Mouse (Mus musculus) midbrain, embryonic 15.5 days (tissue): ENCODE data around the gene Ulk4. TPM values are rescaled to one million over a fixed set of nuclear protein-coding genes. Genes with fewer than 3 reads are reported as not detected.

Source experiments
- ATAC-seq: fragments of 200-750 bp; cut with Nextera tagmentation; replicated peaks from 2 replicates; pipeline ENCODE4 v1.8.0; 2017; ENCODE audit warnings: moderate TSS enrichment
- H3K27ac ChIP-seq: fragments of 300-500 bp; sonication (generic); 2 replicates; pipeline ENCODE4 v1.5.1; 2015; ENCODE audit warnings: mild to moderate bottlenecking, inconsistent platforms
- H3K27me3 ChIP-seq: fragments of 300-500 bp; sonication (generic); replicated peaks from 2 replicates; pipeline ENCODE4 v1.6.1; 2015; ENCODE audit warnings: inconsistent platforms
- H3K36me3 ChIP-seq: fragments of 300-500 bp; sonication (generic); replicated peaks from 2 replicates; pipeline ENCODE4 v1.6.1; 2015; ENCODE audit warnings: inconsistent platforms
- H3K4me1 ChIP-seq: fragments of 300-500 bp; sonication (generic); 2 replicates; pipeline ENCODE4 v1.6.1; 2015; ENCODE audit warnings: inconsistent platforms
- H3K4me2 ChIP-seq: fragments of 300-500 bp; sonication (generic); 2 replicates; pipeline ENCODE4 v1.6.1; 2015; ENCODE audit warnings: inconsistent platforms, mild to moderate bottlenecking, moderate library complexity
- H3K4me3 ChIP-seq: fragments of 300-500 bp; sonication (generic); 2 replicates; pipeline ENCODE4 v1.5.1; 2015; ENCODE audit warnings: mild to moderate bottlenecking, inconsistent platforms
- H3K9ac ChIP-seq: fragments of 300-500 bp; sonication (generic); 2 replicates; pipeline ENCODE4 v1.6.1; 2015; ENCODE audit warnings: mild to moderate bottlenecking, inconsistent platforms
- H3K9me3 ChIP-seq: fragments of 300-500 bp; sonication (generic); 2 replicates; pipeline ENCODE4 v1.6.1; 2016; ENCODE audit warnings: inconsistent platforms
- WGBS: fragments of 180-500 bp; shearing (Covaris S2); methylation state at CpG from one replicate; pipeline ENCODE4 v1.1.7; 2015; ENCODE audit warnings: mixed read lengths; 5-methylcytosine and 5-hydroxymethylcytosine counted together
- polyA plus RNA-seq: library from polyadenylated mRNA; unstranded; fragments of >200 nt; fragmentation: Nextera tagmentation; extraction: Ambion mirVana; gene quantifications from 2 replicates; pipeline ENCODE4 v1.2.1, GENCODE M21; 2015

Ulk4 gene
- polyA plus RNA-seq, 1 experiment from 2014 or later = 92.9 TPM

DNA sequence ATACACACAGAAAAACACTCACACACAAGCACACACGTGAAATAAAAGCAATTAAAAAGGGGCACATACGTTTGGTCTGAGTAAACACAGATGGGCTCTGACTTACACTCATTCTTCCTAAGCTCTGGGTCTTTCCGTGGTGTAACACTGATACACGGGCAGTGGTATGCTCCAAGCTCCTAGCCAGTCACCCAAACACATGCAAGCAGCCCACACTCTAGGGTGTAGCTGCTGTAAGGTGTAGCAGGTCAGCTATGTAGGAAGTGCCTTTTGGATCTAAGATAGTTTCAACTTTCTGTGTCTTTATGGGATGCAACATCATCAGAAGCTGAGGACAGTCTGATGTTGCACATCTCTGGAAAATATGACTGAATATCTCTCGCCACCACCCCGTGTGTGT is 241.7 kb downstream of the Ulk4 start:
- H3K27me3 ChIP-seq = no peaks in the 10 kb centered on the region
- H3K9ac ChIP-seq = no peak overlapping the region
- H3K4me3 ChIP-seq = no peak overlapping the region
- H3K27ac ChIP-seq = no peak overlapping the region
- ATAC-seq = no peak
- peaks cover 53% of the 10 kb centered on the region for H3K4me1 ChIP-seq
- no peaks in the 10 kb centered on the region for H3K36me3 ChIP-seq
- WGBS = 82% methylated on average over 6 of the region's 6 CpGs
- no peaks in the 10 kb centered on the region for H3K9me3 ChIP-seq
- H3K4me2 ChIP-seq = no peak overlapping the region

GRCm38 (mm10) chr9:121033596-121033995 is 243.4 kb downstream of the Ulk4 start:
- Histone ChIP-seq H3K4me2 (no peak overlapping the region), H3K9ac (no peak overlapping the region), H3K4me3 (no peak overlapping the region), H3K9me3 (no peaks in the 10 kb centered on the region), H3K27me3 (no peaks in the 10 kb centered on the region), H3K27ac (no peak overlapping the region), H3K36me3 (no peaks in the 10 kb centered on the region), H3K4me1 (peaks cover 45% of the 10 kb centered on the region)
- WGBS = 74% methylated on average over 4 of the region's 4 CpGs
- ATAC-seq = no peak

- H3K9ac ChIP-seq = no peak overlapping the region
- peaks cover 34% of the 10 kb centered on the region for H3K4me1 ChIP-seq
- H3K27me3 ChIP-seq = no peaks in the 10 kb centered on the region
- ATAC-seq = peak; percentile 57
- H3K36me3 ChIP-seq = no peaks in the 10 kb centered on the region
- 32% methylated on average over 10 of the region's 10 CpGs for WGBS
- H3K4me2 ChIP-seq = no peak overlapping the region
- no peak overlapping the region for H3K27ac ChIP-seq
- H3K9me3 ChIP-seq = no peaks in the 10 kb centered on the region
- H3K4me3 ChIP-seq = no peak overlapping the region
These were observed 244.6 kb downstream of the Ulk4 start for GRCm38 (mm10) chr9:121032322-121032964.

- Histone ChIP-seq H3K9me3 (no peaks in the 10 kb centered on the region), H3K27ac (no peak overlapping the region), H3K4me3 (no peak overlapping the region), H3K9ac (no peak overlapping the region), H3K4me1 (peaks cover 19% of the 10 kb centered on the region), H3K27me3 (no peaks in the 10 kb centered on the region), H3K4me2 (no peak overlapping the region), H3K36me3 (no peaks in the 10 kb centered on the region)
- ATAC-seq = no peak
- 47% methylated on average over 10 of the region's 10 CpGs for WGBS
These were observed 246.0 kb downstream of the Ulk4 start for GRCm38 (mm10) chr9:121030949-121031348.

DNA sequence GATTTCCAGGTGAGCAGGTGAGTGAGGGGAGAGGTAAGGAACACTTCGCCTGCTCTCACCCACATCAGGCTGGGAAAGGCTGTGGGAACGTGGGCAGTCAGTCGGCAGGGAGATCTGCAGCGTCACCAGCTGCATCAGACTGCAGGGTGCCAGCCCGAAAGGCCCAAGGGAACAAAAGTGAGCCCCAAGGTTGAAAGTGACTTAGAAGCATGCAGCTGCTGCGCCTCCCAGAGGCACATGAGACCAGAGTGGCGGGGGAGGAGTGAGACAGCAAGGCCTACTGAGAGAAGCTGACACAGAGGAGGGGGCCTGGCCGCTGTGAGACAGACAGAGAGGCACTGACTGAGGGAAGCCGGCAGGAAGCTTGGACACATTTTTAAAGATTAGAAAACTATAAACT is 247.2 kb downstream of the Ulk4 start:
- no peak overlapping the region for H3K9ac ChIP-seq
- H3K4me3 ChIP-seq = no peak overlapping the region
- no peaks in the 10 kb centered on the region for H3K36me3 ChIP-seq
- WGBS = 30% methylated on average over 9 of the region's 9 CpGs
- no peak for ATAC-seq
- no peaks in the 10 kb centered on the region for H3K27me3 ChIP-seq
- no peak overlapping the region for H3K4me2 ChIP-seq
- no peak overlapping the region for H3K27ac ChIP-seq
- no peaks in the 10 kb centered on the region for H3K9me3 ChIP-seq
- H3K4me1 ChIP-seq = peaks cover 19% of the 10 kb centered on the region

DNA sequence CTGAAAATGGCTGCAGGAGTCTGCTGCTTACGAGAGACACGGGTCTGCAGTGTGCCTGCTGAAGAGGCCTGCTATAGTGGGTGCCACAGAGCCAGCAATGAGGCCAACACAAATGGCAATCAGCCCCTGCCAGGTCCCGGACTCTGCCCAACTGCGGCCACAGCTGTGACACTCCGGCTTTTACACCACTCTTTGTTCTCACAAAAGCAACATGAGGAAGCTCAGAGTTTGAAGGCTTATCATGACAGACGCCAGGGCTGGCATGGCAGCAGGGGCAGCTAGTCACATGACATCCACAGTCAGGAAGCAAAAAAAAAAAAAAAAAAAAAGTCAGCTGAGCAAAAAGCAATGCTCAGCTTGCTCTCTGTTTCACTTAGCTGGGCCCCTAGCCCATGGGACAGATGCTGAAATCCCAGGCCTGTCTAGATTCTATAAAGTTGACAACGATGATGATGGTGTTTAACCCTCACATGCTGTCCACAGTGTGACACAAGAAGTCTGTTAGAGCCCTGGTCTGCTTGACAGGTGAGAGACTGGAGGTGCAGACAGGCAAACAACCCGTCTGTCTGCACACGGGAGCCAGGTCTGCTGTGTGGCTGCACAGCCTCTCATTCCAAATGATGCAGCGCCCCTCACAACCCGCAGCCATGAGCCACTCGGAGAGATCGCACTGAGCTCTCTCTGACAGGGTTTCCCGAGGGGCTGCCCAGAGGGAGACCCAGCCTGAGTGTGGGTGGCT is 253.3 kb downstream of the Ulk4 start:
- ATAC-seq = 0 out of 2 replicates have a peak, but pooled peaks have one; percentile 9
- Histone ChIP-seq H3K4me3 (no peak overlapping the region), H3K9me3 (no peaks in the 10 kb centered on the region), H3K36me3 (no peaks in the 10 kb centered on the region), H3K27me3 (no peaks in the 10 kb centered on the region), H3K4me1 (0 out of 2 replicates have a peak, but pooled peaks cover 9% of the 10 kb centered on the region), H3K9ac (no peak overlapping the region), H3K4me2 (no peak overlapping the region), H3K27ac (no peak overlapping the region)
- 72% methylated on average over 14 of the region's 14 CpGs for WGBS

DNA sequence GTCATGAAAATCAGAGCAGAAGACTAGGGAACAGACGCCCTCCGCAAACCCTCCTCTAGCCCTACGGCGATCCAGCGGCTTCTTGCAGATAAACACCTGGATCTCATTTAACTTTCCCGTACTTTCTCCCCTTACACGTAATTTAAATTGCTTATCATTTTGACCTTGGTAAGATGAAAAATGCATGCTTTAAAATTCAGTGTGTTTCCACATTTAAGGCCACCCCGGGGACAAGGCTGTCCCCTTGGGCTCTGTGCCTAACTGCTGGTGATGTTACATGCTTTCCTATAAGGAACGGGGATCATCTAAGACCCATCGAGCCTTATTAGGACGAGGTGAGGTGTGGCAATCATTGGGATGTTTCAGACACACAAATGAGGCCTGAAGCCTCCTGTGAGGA is 256.6 kb downstream of the Ulk4 start:
- H3K9me3 ChIP-seq = no peaks in the 10 kb centered on the region
- no peak overlapping the region for H3K4me3 ChIP-seq
- ATAC-seq = no peak; the same call in 1 of the 2 replicates
- peak overlapping the region; percentile 31; the same call in 1 of the 2 replicates for H3K27ac ChIP-seq
- H3K4me1 ChIP-seq = peaks cover 16% of the 10 kb centered on the region
- 63% methylated on average over 11 of the region's 11 CpGs for WGBS
- H3K4me2 ChIP-seq = no peak overlapping the region
- H3K36me3 ChIP-seq = no peaks in the 10 kb centered on the region
- no peaks in the 10 kb centered on the region for H3K27me3 ChIP-seq
- no peak overlapping the region for H3K9ac ChIP-seq

DNA sequence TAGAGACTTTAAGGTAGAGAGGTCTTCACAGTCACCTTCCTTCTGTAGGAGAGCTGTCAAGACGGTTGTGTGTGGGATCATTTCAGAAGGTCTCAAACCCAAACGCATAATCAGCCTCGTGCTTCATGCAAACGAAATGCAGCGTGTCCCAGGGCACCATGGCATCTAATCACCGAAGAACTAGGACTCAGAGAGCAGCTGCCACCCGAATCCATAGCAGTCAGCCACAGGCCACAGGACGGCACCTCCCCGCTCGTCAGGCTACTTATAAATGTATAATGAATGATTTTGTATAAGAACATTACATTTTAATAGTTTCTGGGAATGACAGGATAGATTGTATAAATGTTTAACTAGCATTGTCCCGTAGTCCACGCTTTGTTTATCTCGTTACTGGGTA is 257.1 kb downstream of the Ulk4 start:
- no peak overlapping the region for H3K4me2 ChIP-seq
- H3K4me3 ChIP-seq = no peak overlapping the region
- H3K9me3 ChIP-seq = no peaks in the 10 kb centered on the region
- no peak overlapping the region for H3K27ac ChIP-seq
- WGBS = 41% methylated on average over 13 of the region's 13 CpGs
- H3K36me3 ChIP-seq = no peaks in the 10 kb centered on the region
- H3K4me1 ChIP-seq = peaks cover 18% of the 10 kb centered on the region
- H3K9ac ChIP-seq = no peak overlapping the region
- no peak; the same call in 1 of the 2 replicates for ATAC-seq
- H3K27me3 ChIP-seq = no peaks in the 10 kb centered on the region

- Histone ChIP-seq H3K9me3 (no peaks in the 10 kb centered on the region), H3K4me2 (no peak overlapping the region), H3K27me3 (no peaks in the 10 kb centered on the region), H3K4me1 (peaks cover 18% of the 10 kb centered on the region), H3K36me3 (no peaks in the 10 kb centered on the region), H3K27ac (no peak overlapping the region), H3K4me3 (no peak overlapping the region), H3K9ac (no peak overlapping the region)
- 93% methylated on average over 2 of the region's 2 CpGs for WGBS
- no peak for ATAC-seq
These were observed 258.3 kb downstream of the Ulk4 start for GRCm38 (mm10) chr9:121018524-121019315.

DNA sequence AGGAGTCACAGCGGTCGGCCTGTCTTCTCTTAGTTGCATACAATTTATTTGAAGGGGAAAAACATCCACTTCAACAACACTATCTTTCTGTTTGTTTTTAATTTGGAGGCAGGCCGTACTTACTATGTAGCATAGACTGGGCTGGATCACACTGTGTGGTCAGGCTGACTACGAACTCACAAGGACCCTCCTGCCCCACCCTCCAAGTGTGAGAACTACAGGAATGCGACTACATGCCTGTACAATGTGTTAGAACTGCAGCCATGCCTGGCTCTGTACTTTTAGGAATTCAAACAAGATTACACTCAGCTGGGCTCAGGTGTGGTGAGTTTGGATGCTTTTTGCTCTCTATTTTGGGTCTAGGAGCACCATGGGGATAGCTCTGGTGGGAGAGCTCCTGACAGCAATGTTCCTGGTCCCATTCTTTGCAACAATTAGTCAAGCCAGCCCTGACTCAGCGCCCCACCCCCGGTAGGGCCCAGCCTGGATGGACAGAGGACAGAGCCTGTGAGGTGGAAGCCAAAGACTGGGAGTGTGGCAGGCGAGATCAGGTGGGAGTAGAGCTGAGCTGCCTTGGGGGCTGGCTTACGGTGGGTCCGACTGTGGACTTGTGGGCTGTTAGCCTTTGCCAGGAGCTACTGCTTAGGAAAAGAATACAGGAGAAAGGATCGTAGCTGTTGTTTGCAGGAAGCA is 261.0 kb downstream of the Ulk4 start:
- no peak overlapping the region for H3K9ac ChIP-seq
- H3K9me3 ChIP-seq = no peaks in the 10 kb centered on the region
- H3K27ac ChIP-seq = 0 out of 2 replicates have a peak overlapping the region, but pooled peaks have one; percentile 2
- H3K27me3 ChIP-seq = no peaks in the 10 kb centered on the region
- 57% methylated on average over 11 of the region's 11 CpGs for WGBS
- no peak overlapping the region for H3K4me3 ChIP-seq
- H3K4me1 ChIP-seq = peaks cover 18% of the 10 kb centered on the region
- H3K36me3 ChIP-seq = no peaks in the 10 kb centered on the region
- H3K4me2 ChIP-seq = no peak overlapping the region
- no peak for ATAC-seq

GRCm38 (mm10) chr9:121011540-121011939 is 265.5 kb downstream of the Ulk4 start:
- Histone ChIP-seq H3K36me3 (no peaks in the 10 kb centered on the region), H3K4me2 (no peak overlapping the region), H3K4me3 (no peak overlapping the region), H3K27me3 (no peaks in the 10 kb centered on the region), H3K4me1 (peaks cover 12% of the 10 kb centered on the region), H3K9me3 (no peaks in the 10 kb centered on the region), H3K9ac (no peak overlapping the region), H3K27ac (no peak overlapping the region)
- ATAC-seq = peak; percentile 41; the same call in 1 of the 2 replicates
- 39% methylated on average over 4 of the region's 4 CpGs for WGBS

DNA sequence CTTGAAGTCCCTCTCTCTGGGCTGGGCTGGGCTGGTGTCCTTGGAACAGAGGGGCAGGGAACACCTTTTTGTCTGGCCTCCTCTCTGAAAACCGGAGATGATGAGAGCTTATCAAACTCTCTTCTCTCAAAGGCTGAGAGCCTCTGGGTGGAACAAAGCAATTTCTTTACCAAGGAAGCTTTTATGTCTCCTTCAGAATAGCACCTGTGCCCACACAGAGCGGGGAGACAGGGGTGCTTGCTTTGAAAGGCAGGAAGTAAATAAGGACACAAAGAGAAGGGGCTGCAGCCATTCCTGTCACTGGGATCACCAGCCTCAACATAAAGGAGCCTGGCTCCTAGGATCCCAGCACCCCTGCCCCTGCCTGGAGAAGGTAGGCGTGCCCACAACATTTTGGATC is 266.5 kb downstream of the Ulk4 start:
- no peak overlapping the region for H3K4me3 ChIP-seq
- no peak overlapping the region for H3K4me2 ChIP-seq
- H3K27me3 ChIP-seq = no peaks in the 10 kb centered on the region
- H3K9ac ChIP-seq = no peak overlapping the region
- H3K9me3 ChIP-seq = no peaks in the 10 kb centered on the region
- H3K36me3 ChIP-seq = no peaks in the 10 kb centered on the region
- H3K4me1 ChIP-seq = peaks cover 6% of the 10 kb centered on the region; the same call in 1 of the 2 replicates
- WGBS = 46% methylated on average over 3 of the region's 3 CpGs
- H3K27ac ChIP-seq = no peak overlapping the region
- no peak for ATAC-seq
